Mouse (Mus musculus) neural tube, embryonic 10.5 days (tissue): Measurements from ENCODE around the gene Gm9046.
"Not testable (repeated sequence)": the region's sequence is repeated elsewhere in the genome, so short reads cannot be mapped to it uniquely, and the experiment has no call there.

Experiments used
- DNase-seq: peaks from one replicate; pipeline ENCODE4 v3.0.0-alpha.2; 2017; ENCODE audit warnings: low spot score; ENCODE audit errors: extremely low spot score

Gm9046 gene

DNA sequence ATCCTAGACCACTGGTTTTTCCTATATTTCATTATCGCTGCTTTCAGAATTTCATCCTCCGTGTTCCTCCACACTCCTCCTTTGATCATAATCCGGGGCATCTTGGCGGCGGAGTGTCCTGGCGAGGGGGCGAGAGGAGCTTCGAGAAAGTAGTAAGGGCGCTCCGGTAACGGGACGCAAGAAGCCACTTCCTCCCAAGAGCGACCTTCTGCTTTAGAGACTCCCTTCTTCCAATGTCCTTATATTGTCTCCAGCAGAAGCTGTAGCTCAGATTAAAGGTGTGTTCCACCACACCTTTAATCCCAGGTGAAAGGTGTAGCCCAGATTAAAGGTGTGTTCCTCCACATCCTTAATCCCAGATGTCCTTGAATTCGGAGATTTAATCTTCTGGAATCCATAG is at the start of gene Gm9046:
Gene Gm9046 (minus strand): TSS at position 101 of the 400 bp plus-strand sequence.
- not testable (repeated sequence) for DNase-seq

DNA sequence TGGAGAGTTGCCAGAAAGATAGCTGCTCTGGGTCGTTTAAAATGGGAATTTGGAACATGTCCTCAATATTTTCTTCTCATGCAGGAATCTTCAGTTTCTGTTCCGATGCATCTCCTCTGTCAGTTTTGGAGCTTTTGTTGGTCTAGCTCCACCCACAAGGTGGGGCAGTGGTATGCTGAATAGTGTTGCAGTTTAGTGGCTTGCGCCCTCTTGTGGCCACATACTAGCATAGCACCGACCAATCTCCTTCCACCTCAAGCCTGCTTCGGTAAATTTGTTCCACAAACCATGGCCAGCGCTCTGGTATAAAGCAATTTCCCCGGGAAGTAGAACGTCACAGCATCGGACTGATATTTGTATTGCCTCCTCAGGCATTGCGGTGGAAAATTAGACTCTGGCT is 27.4 kb upstream of the Gm9046 start:
- DNase-seq = peak; percentile 84

DNA sequence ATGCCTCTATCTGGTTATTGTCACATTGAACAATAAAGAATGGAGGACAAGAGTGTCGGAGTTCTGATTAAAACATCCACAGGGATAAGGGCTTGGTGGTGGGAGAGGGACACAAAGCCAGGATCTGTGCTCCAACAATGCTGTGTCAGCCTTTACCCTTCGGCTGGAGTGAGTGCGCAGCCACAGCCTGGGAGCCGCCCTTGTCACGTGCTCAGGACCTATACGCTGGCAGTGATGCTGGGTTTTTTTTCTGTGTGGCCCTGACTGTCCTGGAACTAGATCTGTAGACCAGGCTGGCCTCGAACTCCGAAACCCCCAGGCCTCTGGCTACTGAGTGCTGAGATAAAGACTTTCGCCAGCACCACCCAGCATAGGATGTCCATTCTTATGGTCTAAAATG is 26.5 kb upstream of the Gm9046 start:
- DNase-seq = no peak

DNA sequence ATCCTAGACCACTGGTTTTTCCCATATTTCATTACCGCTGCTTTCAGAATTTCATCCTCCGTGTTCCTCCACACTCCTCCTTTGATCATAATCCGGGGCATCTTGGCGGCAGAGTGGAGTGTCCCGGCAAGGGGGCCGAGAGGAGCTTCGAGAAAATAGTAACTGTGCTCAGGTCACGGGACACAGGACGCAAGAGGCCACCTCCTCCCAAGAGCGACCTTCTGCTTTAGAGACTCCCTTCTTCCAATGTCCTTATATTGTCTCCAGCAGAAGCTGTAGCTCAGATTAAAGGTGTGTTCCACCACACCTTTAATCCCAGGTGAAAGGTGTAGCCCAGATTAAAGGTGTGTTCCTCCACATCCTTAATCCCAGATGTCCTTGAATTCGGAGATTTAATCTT is 10.9 kb upstream of the Gm9046 start, which contains the start of gene Gm9049:
Gene Gm9049 (minus strand): TSS at position 101 of the 400 bp plus-strand sequence.
- DNase-seq = not testable (repeated sequence)

DNA sequence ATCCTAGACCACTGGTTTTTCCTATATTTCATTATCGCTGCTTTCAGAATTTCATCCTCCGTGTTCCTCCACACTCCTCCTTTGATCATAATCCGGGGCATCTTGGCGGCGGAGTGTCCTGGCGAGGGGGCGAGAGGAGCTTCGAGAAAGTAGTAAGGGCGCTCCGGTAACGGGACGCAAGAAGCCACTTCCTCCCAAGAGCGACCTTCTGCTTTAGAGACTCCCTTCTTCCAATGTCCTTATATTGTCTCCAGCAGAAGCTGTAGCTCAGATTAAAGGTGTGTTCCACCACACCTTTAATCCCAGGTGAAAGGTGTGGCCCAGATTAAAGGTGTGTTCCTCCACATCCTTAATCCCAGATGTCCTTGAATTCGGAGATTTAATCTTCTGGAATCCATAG is 5.5 kb upstream of the Gm9046 start, which contains the start of gene Gm9048:
Gene Gm9048 (minus strand): TSS at position 101 of the 400 bp plus-strand sequence.
- not testable (repeated sequence) for DNase-seq

DNA sequence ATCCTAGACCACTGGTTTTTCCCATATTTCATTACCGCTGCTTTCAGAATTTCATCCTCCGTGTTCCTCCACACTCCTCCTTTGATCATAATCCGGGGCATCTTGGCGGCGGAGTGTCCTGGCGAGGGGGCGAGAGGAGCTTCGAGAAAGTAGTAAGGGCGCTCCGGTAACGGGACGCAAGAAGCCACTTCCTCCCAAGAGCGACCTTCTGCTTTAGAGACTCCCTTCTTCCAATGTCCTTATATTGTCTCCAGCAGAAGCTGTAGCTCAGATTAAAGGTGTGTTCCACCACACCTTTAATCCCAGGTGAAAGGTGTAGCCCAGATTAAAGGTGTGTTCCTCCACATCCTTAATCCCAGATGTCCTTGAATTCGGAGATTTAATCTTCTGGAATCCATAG is 5.3 kb downstream of the Gm9046 start, which contains the start of gene Gm9045:
Gene Gm9045 (minus strand): TSS at position 101 of the 400 bp plus-strand sequence.
- not testable (repeated sequence) for DNase-seq

DNA sequence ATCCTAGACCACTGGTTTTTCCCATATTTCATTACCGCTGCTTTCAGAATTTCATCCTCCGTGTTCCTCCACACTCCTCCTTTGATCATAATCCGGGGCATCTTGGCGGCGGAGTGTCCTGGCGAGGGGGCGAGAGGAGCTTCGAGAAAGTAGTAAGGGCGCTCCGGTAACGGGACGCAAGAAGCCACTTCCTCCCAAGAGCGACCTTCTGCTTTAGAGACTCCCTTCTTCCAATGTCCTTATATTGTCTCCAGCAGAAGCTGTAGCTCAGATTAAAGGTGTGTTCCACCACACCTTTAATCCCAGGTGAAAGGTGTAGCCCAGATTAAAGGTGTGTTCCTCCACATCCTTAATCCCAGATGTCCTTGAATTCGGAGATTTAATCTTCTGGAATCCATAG is 10.7 kb downstream of the Gm9046 start, which contains the start of gene Gm9044:
Gene Gm9044 (minus strand): TSS at position 101 of the 400 bp plus-strand sequence.
- DNase-seq = not testable (repeated sequence)

DNA sequence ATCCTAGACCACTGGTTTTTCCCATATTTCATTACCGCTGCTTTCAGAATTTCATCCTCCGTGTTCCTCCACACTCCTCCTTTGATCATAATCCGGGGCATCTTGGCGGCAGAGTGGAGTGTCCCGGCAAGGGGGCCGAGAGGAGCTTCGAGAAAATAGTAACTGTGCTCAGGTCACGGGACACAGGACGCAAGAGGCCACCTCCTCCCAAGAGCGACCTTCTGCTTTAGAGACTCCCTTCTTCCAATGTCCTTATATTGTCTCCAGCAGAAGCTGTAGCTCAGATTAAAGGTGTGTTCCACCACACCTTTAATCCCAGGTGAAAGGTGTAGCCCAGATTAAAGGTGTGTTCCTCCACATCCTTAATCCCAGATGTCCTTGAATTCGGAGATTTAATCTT is 16.2 kb downstream of the Gm9046 start, which contains the start of gene Gm9040:
Gene Gm9040 (minus strand): TSS at position 101 of the 400 bp plus-strand sequence.
- DNase-seq = not testable (repeated sequence)

DNA sequence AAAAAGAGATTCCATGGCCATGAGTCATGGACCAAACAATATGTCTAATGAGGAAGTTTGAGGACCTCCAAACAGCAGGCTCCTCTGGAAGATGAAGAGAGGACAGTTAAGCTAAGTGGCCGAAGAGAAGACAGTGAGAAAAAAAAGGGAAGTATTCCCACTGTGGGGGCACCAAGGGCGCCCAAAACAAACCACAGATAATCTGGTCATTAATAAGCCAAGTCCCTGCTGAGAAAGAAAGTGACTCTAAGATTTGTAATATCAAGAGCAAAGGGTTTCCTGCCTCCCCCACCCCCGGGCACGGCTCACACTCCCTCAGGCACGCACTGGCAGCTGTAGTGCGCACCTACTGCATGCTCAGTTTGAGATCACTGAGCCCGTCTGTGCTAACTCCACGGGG is 24.0 kb downstream of the Gm9046 start:
- DNase-seq = no peak

DNA sequence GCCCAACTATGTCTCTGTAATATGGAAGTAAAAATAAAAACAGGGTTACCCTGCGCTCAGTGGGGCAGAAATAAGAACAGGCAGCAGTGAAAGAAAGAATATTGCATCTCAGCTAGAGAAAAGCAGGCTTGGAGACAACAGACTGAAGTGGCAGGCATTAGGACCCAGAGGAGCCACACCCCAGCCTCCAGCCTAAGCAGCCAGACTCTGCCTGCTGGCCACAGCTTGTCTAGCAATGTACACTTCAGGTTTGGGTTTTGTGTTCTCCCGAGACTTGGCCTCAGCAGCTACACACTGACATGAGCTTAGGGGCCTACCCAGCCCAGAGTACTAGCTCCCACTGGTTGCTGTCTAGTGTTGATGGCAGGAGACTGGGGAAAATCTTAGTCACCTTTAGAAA is 40.9 kb downstream of the Gm9046 start:
- DNase-seq = not testable (repeated sequence)

DNA sequence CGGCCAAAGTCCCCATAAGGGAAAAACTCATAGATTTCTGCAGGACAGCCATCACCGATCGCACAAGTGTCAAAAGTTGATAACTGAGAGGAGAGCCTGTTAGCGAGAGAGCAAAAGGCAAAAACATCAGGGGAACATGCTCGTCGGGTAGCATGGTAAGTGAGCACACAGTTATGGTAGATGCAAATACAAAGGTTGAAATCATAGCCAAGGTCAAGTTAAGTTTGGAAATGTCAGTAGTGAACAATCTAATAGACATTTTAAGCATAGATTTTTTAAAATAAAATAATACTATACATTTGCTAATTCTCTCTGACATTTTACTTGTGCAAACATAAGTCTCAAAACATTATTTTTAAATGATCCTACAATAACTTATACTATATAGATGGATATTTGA is 48.1 kb downstream of the Gm9046 start, which contains the start of gene Iltifb:
Gene Iltifb (minus strand): TSS at position 101 of the 400 bp plus-strand sequence.
- no peak for DNase-seq
